Mouse (Mus musculus): ENCODE measurements around the gene Proser3.

GRCm38 (mm10) chr7:30600651-30601050 is 48.6 kb upstream of the Proser3 start:
- no peak for TF ChIP-seq CTCF (IDR thresholded peaks at IDR 0.05; ENCODE audit: insufficient read depth, low read depth, low read length)
- no peak for TF ChIP-seq POLR2A (IDR thresholded peaks at IDR 0.05; ENCODE audit: insufficient read depth, low read depth, low read length)

Measured in olfactory bulb, adult 2 months (tissue).